Mouse (Mus musculus) thymus, adult 2 months (tissue): Measurements from ENCODE around the gene Ryr1. TPM values are rescaled to one million over a fixed set of nuclear protein-coding genes. Genes with fewer than 3 reads are reported as not detected.
"Not testable (repeated sequence)": the region's sequence is repeated elsewhere in the genome, so short reads cannot be mapped to it uniquely, and the experiment has no call there.

Experiments used
- DNase-seq: peaks from one replicate; pipeline ENCODE4 v3.0.0; 2021
- H3K27ac ChIP-seq: fragments of 200-500 bp; 2 replicates; pipeline ENCODE4 v1.5.1; 2012; ENCODE audit warnings: low read length, control low read depth; ENCODE audit not compliant: control insufficient read depth, insufficient read depth
- H3K27me3 ChIP-seq: fragments of 200-500 bp; 2 replicates; pipeline ENCODE4 v1.6.1; 2012; ENCODE audit warnings: mild to moderate bottlenecking, low read length, moderate library complexity, mixed read lengths; ENCODE audit not compliant: control insufficient read depth, insufficient read depth
- H3K36me3 ChIP-seq: fragments of 200-500 bp; 2 replicates; pipeline ENCODE4 v1.6.1; 2012; ENCODE audit warnings: mild to moderate bottlenecking, low read length, moderate library complexity; ENCODE audit not compliant: control insufficient read depth, insufficient read depth
- H3K4me1 ChIP-seq: fragments of 200-500 bp; replicated peaks from 2 replicates; pipeline ENCODE4 v1.6.1; 2012; ENCODE audit warnings: low read length; ENCODE audit not compliant: control insufficient read depth, insufficient read depth
- H3K4me3 ChIP-seq: fragments of 200-500 bp; 2 replicates; pipeline ENCODE4 v1.5.1; 2012; ENCODE audit warnings: mild to moderate bottlenecking, low read length, control low read depth, moderate library complexity; ENCODE audit not compliant: control insufficient read depth, insufficient read depth
- CTCF ChIP-seq: fragments of 200-500 bp; IDR thresholded peaks from 2 replicates; pipeline ENCODE4 v1.5.1; 2012; ENCODE audit warnings: mild to moderate bottlenecking, control low read depth, low read length, moderate library complexity, borderline replicate concordance; ENCODE audit not compliant: control insufficient read depth, poor library complexity, insufficient read depth; ENCODE audit errors: extremely low read depth
- POLR2A ChIP-seq: fragments of 200-500 bp; IDR thresholded peaks from 2 replicates; pipeline ENCODE4 v1.6.1; 2012; ENCODE audit warnings: mild to moderate bottlenecking, low read length, control low read depth, moderate library complexity; ENCODE audit not compliant: control insufficient read depth, poor library complexity, insufficient read depth; ENCODE audit errors: extremely low read depth
- WGBS: fragments of 180-500 bp; shearing (Covaris S2); methylation state at CpG from one replicate; pipeline ENCODE4 v1.1.7; 2018; 5-methylcytosine and 5-hydroxymethylcytosine counted together
- polyA plus RNA-seq: library from polyadenylated mRNA; depleted of rRNA; stranded (reverse); fragments of >200 nt; gene quantifications from 2 replicates; pipeline ENCODE4 v1.2.3, GENCODE M21; 2012

Gene Ryr1
- polyA plus RNA-seq, 1 experiment: 0.19 TPM

- DNase-seq: peak; percentile 20
Measured at GRCm38 (mm10) chr7:29067758-29068157, 57.2 kb downstream of the Ryr1 start.

GRCm38 (mm10) chr7:29063476-29063875, 61.5 kb downstream of the Ryr1 start:
- 89% methylated on average over 7 of the region's 7 CpGs for WGBS
- H3K27me3 ChIP-seq: not testable (repeated sequence)

More at GRCm38 (mm10) chr7:29067758-29068157, 57.2 kb downstream of the Ryr1 start:
- H3K36me3 ChIP-seq: no peaks in the 10 kb centered on the region
- H3K27ac ChIP-seq: no peak overlapping the region
- no peak overlapping the region for H3K4me3 ChIP-seq
- TF ChIP-seq POLR2A (no peak), CTCF (no peak)
- 32% methylated on average over 15 of the region's 15 CpGs for WGBS
- H3K27me3 ChIP-seq: peaks cover 3% of the 10 kb centered on the region; the same call in 1 of the 2 replicates
- H3K4me1 ChIP-seq: peaks cover 2% of the 10 kb centered on the region

GRCm38 (mm10) chr7:29061522-29062037, 63.4 kb downstream of the Ryr1 start:
- H3K27ac ChIP-seq: no peak overlapping the region
- no peak; the same call in 1 of the 2 replicates for TF ChIP-seq CTCF
- TF ChIP-seq POLR2A: no peak
- no peaks in the 10 kb centered on the region for H3K4me1 ChIP-seq
- WGBS: 33% methylated on average over 19 of the region's 19 CpGs
- DNase-seq: no peak
- H3K27me3 ChIP-seq: no peaks in the 10 kb centered on the region; the same call in 1 of the 2 replicates
- H3K36me3 ChIP-seq: no peaks in the 10 kb centered on the region
- H3K4me3 ChIP-seq: no peak overlapping the region

More at GRCm38 (mm10) chr7:29063476-29063875, 61.5 kb downstream of the Ryr1 start:
- H3K27ac ChIP-seq, H3K4me1 ChIP-seq, H3K36me3 ChIP-seq, H3K4me3 ChIP-seq, DNase-seq: not testable (repeated sequence)

- 91% methylated on average over 19 of the region's 19 CpGs for WGBS
- Histone ChIP-seq H3K27ac (no peak overlapping the region), H3K4me3 (no peak overlapping the region), H3K27me3 (no peaks in the 10 kb centered on the region; the same call in 1 of the 2 replicates), H3K4me1 (no peaks in the 10 kb centered on the region), H3K36me3 (no peaks in the 10 kb centered on the region)
- TF ChIP-seq POLR2A (no peak), CTCF (no peak)
- no peak for DNase-seq
Measured at GRCm38 (mm10) chr7:29059445-29059844, 65.5 kb downstream of the Ryr1 start.

- no peak for TF ChIP-seq POLR2A
- TF ChIP-seq CTCF: no peak
- Histone ChIP-seq H3K27ac (no peak overlapping the region), H3K4me1 (peaks cover 5% of the 10 kb centered on the region; the same call in 1 of the 2 replicates), H3K4me3 (no peak overlapping the region), H3K27me3 (no peaks in the 10 kb centered on the region; the same call in 1 of the 2 replicates), H3K36me3 (no peaks in the 10 kb centered on the region)
- no peak for DNase-seq
- 12% methylated on average over 19 of the region's 19 CpGs for WGBS
Measured at GRCm38 (mm10) chr7:29052821-29053220, 72.2 kb downstream of the Ryr1 start.

GRCm38 (mm10) chr7:29050797-29051196, 74.2 kb downstream of the Ryr1 start:
- WGBS: 60% methylated on average over 2 of the region's 2 CpGs
- TF ChIP-seq POLR2A (no peak), CTCF (no peak)
- H3K36me3 ChIP-seq: no peaks in the 10 kb centered on the region
- H3K4me1 ChIP-seq: peaks cover 7% of the 10 kb centered on the region; the same call in 1 of the 2 replicates
- DNase-seq: peak; percentile 19
- H3K27ac ChIP-seq: no peak overlapping the region
- no peaks in the 10 kb centered on the region; the same call in 1 of the 2 replicates for H3K27me3 ChIP-seq
- no peak overlapping the region for H3K4me3 ChIP-seq

GRCm38 (mm10) chr7:29048615-29049014, 76.4 kb downstream of the Ryr1 start:
- 34% methylated on average over 11 of the region's 11 CpGs for WGBS
- H3K4me1 ChIP-seq: peaks cover 7% of the 10 kb centered on the region; the same call in 1 of the 2 replicates
- no peak for TF ChIP-seq CTCF
- no peak for TF ChIP-seq POLR2A
- no peak overlapping the region for H3K27ac ChIP-seq
- H3K4me3 ChIP-seq: no peak overlapping the region
- DNase-seq: peak; percentile 29
- no peaks in the 10 kb centered on the region; the same call in 1 of the 2 replicates for H3K27me3 ChIP-seq
- no peaks in the 10 kb centered on the region for H3K36me3 ChIP-seq
